Mouse (Mus musculus): Measurements from ENCODE around the gene Cfap45. TPM values are rescaled to one million over a fixed set of nuclear protein-coding genes. Genes with fewer than 3 reads are reported as not detected.

Cfap45 gene
- polyA plus RNA-seq, 1 experiment from 2014 or later: 2.4 TPM

Other genes starting within 250 kb of the Cfap45 start
- gene Atp1a2, start 222.7 kb upstream of the Cfap45 start, polyA plus RNA-seq (2015; fragmentation: Nextera tagmentation; extraction: Ambion mirVana): 17.0 and 20.8 TPM in 2 replicates
- gene Kcnj9, start 191.5 kb upstream of the Cfap45 start, polyA plus RNA-seq (2015; fragmentation: Nextera tagmentation; extraction: Ambion mirVana): not detected in 2 replicates
- 0.04 TPM in 1 of 2 replicates, not detected in the other for gene Kcnj10, start 179.6 kb upstream of the Cfap45 start, polyA plus RNA-seq (2015; fragmentation: Nextera tagmentation; extraction: Ambion mirVana)
- 4.4 and 4.7 TPM in 2 replicates for gene Pigm, start 144.3 kb upstream of the Cfap45 start, polyA plus RNA-seq (2015; fragmentation: Nextera tagmentation; extraction: Ambion mirVana)
- gene Slamf9, start 45.4 kb upstream of the Cfap45 start, polyA plus RNA-seq (2015; fragmentation: Nextera tagmentation; extraction: Ambion mirVana): 1.2 and 1.3 TPM in 2 replicates
- 9.2 and 9.6 TPM in 2 replicates for gene Igsf9, start 39.0 kb upstream of the Cfap45 start, polyA plus RNA-seq (2015; fragmentation: Nextera tagmentation; extraction: Ambion mirVana)
- gene Tagln2, start 20.8 kb upstream of the Cfap45 start, polyA plus RNA-seq (2015; fragmentation: Nextera tagmentation; extraction: Ambion mirVana): 312 and 327 TPM in 2 replicates
- gene Vsig8, start 35.1 kb downstream of the Cfap45 start, polyA plus RNA-seq (2015; fragmentation: Nextera tagmentation; extraction: Ambion mirVana): 0.15 and 0.25 TPM in 2 replicates
- not detected in 2 replicates for gene Slamf8, start 69.8 kb downstream of the Cfap45 start, polyA plus RNA-seq (2015; fragmentation: Nextera tagmentation; extraction: Ambion mirVana)
- not detected in 2 replicates for gene Fcrl6, start 81.8 kb downstream of the Cfap45 start, polyA plus RNA-seq (2015; fragmentation: Nextera tagmentation; extraction: Ambion mirVana)
- gene Dusp23, start 112.2 kb downstream of the Cfap45 start, polyA plus RNA-seq (2015; fragmentation: Nextera tagmentation; extraction: Ambion mirVana): 10.4 and 10.9 TPM in 2 replicates
- gene Crp, start 177.3 kb downstream of the Cfap45 start, polyA plus RNA-seq (2015; fragmentation: Nextera tagmentation; extraction: Ambion mirVana): 0.21 and 0.92 TPM in 2 replicates